Mouse (Mus musculus) megakaryocyte, embryonic 14.5 days (primary cell): ENCODE data around the gene Usp39.

Source experiments
- FLI1 ChIP-seq: IDR thresholded peaks from 2 replicates; pipeline ENCODE4 v1.6.1; 2012; ENCODE audit warnings: low read length, inconsistent platforms, mixed read lengths
- GATA1 ChIP-seq: IDR thresholded peaks from 3 replicates; pipeline ENCODE4 v1.6.1; 2012; ENCODE audit warnings: mixed read lengths, low read length, inconsistent platforms, borderline replicate concordance

- no peak for TF ChIP-seq FLI1
- no peak for TF ChIP-seq GATA1
Measured at GRCm38 (mm10) chr6:72383952-72384351, 39.0 kb upstream of the Usp39 start.
